Mouse (Mus musculus) c-Kit-positive CD71-positive TER-119-negative erythroid progenitor cells, embryonic 14.5 days (primary cell): Measurements from ENCODE around the gene Cdyl.

Source experiments
- DNase-seq: peaks from one replicate; pipeline ENCODE4 v3.0.0-alpha.2; 2013; ENCODE audit warnings: low read depth

Cdyl gene

GRCm38 (mm10) chr13:35800270-35800669, 140.6 kb downstream of the Cdyl start:
- DNase-seq: no peak

- no peak for DNase-seq
Measured at GRCm38 (mm10) chr13:35805727-35806126, 146.1 kb downstream of the Cdyl start.

GRCm38 (mm10) chr13:35806165-35806564, 146.5 kb downstream of the Cdyl start:
- DNase-seq: no peak

- DNase-seq: no peak
Measured at GRCm38 (mm10) chr13:35807016-35807415, 147.4 kb downstream of the Cdyl start.

GRCm38 (mm10) chr13:35807525-35807924, 147.9 kb downstream of the Cdyl start:
- no peak for DNase-seq

- no peak for DNase-seq
Measured at GRCm38 (mm10) chr13:35807940-35808339, 148.3 kb downstream of the Cdyl start.

GRCm38 (mm10) chr13:35809252-35810159, 149.9 kb downstream of the Cdyl start:
- DNase-seq: no peak

- DNase-seq: no peak
Measured at GRCm38 (mm10) chr13:35810160-35810537, 150.5 kb downstream of the Cdyl start.

GRCm38 (mm10) chr13:35811361-35812190, 151.9 kb downstream of the Cdyl start:
- no peak for DNase-seq

- no peak for DNase-seq
Measured at GRCm38 (mm10) chr13:35812191-35812440, 152.5 kb downstream of the Cdyl start.

- no peak for DNase-seq
Measured at GRCm38 (mm10) chr13:35813348-35814127, 153.9 kb downstream of the Cdyl start.

- DNase-seq: no peak
Measured at GRCm38 (mm10) chr13:35815205-35815726, 155.6 kb downstream of the Cdyl start.

GRCm38 (mm10) chr13:35815782-35816368, 156.2 kb downstream of the Cdyl start:
- no peak for DNase-seq

GRCm38 (mm10) chr13:35817626-35818025, 158.0 kb downstream of the Cdyl start:
- no peak for DNase-seq

- DNase-seq: no peak
Measured at GRCm38 (mm10) chr13:35818060-35818459, 158.4 kb downstream of the Cdyl start.

- DNase-seq: no peak
Measured at GRCm38 (mm10) chr13:35821821-35822454, 162.3 kb downstream of the Cdyl start.

GRCm38 (mm10) chr13:35822795-35823194, 163.2 kb downstream of the Cdyl start:
- no peak for DNase-seq

GRCm38 (mm10) chr13:35825639-35826038, 166.0 kb downstream of the Cdyl start:
- no peak for DNase-seq

- no peak for DNase-seq
Measured at GRCm38 (mm10) chr13:35832676-35833075, 173.0 kb downstream of the Cdyl start.

- DNase-seq: no peak
Measured at GRCm38 (mm10) chr13:35833941-35834340, 174.3 kb downstream of the Cdyl start.

GRCm38 (mm10) chr13:35835669-35836068, 176.0 kb downstream of the Cdyl start:
- DNase-seq: peak; percentile 71
